Mouse (Mus musculus): ENCODE measurements around the gene Gm5414.

Gm5414 gene

GRCm38 (mm10) chr15:101627884-101628283 is at the start of gene Gm5414:
Gene Gm5414 (minus strand): TSS chr15:101628188.
- DNase-seq, result no peak

GRCm38 (mm10) chr15:101675978-101676377 is 48.0 kb upstream of the Gm5414 start:
- no peak for DNase-seq

DNA sequence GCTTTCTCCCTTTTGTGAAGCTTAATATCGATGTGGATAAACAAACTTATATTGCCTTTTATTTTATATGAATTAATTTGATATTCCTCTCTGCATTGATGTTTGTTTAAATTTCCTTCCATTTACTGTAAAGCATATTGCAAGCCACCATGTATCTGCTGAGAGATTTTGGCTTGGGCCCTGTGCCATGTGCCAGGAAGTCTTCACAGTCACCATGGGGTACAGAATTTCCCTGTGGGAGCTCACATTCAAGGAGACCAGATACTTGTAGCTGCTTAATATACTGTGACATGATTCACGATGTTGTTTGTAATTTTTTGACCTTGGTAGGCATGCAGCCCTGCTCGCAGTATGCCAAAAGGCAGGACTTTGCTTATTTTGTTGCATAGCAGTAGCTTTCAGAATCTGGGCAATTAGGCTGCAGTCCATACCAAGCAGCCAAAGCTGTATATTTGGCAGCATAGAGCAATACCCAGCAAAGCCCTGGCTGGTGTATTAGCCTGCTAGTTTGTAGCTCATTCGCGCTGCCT is 24.8 kb upstream of the Gm5414 start:
- DNase-seq, result no peak

DNA sequence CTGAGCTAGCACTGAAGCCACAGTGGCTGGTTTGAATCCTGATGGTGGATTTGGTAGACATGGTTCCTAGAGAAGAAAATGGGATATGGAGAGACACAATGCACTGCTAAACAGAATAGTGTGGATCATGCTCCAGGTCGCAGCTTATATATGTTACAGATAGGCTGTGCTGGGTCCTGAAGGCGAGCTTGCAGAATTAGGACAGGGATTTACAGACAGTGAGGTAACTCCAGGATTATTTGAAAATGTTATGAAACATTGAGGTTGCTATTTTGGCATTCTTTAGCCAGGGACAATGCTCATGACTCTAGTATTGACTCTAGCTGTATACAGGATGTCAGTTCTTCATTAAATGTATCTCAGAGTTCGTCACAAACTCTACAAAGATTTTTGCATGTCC is 19.3 kb upstream of the Gm5414 start, which contains the start of gene Gm5478:
TSS of gene Gm5478 (minus strand) at position 101 of the 400 bp plus-strand sequence.
- no peak for DNase-seq

- DNase-seq, result no peak
Measured at GRCm38 (mm10) chr15:101599123-101599522, 28.9 kb downstream of the Gm5414 start.

DNA sequence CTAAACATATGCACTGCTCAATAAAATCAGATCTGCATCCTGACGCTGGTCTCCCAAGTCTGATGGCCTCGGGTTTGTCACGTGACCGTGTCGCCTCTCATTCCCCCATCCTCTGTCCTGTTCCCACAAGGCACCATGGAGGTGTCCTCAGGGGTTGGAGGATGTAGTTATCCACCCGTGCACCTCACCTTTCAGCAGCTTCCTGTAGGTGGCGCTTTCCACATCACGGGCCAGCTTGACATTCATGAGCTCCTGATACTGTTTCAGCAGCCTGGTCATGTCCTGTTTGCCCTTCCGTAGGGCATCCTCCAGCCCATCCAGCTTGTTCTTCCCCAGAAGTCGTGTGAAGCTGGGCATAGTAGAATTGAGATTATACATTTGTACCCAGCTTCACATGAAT is 39.8 kb downstream of the Gm5414 start:
- DNase-seq, result no peak

GRCm38 (mm10) chr15:101584456-101584855 is 43.5 kb downstream of the Gm5414 start:
- DNase-seq, result no peak

- DNase-seq, result no peak
Measured at GRCm38 (mm10) chr15:101583211-101583965, 44.6 kb downstream of the Gm5414 start.

GRCm38 (mm10) chr15:101581701-101582100 is 46.3 kb downstream of the Gm5414 start:
- DNase-seq, result no peak

DNA sequence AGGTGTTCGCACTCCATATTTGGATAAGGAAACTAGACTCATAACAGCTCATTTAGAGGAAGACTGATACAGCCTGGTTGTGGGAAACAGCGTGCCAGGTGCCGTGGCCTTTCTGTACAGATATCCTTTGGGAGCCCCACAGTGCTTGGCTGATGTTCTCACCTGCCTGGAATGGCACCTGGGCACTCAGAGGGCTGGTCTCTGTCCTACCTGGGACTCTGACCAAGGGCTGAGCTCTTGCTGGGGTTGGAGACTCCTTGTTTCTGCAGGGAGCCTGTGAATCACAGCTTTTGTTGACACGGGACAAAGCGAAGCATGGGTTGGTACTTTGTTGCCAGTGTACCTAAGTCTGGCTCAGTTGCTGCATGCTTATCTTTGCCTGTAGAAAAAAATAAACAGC is 52.5 kb downstream of the Gm5414 start:
- DNase-seq, result no peak

All from right cerebral cortex, postnatal 4 days (tissue).